Mouse (Mus musculus) stomach, embryonic 16.5 days (tissue): ENCODE results near the gene Keap1. TPM values are rescaled to one million over a fixed set of nuclear protein-coding genes. Genes with fewer than 3 reads are reported as not detected.
A peak's percentile ranks its signal among the peaks of the same experiment; 100 is the strongest.
"Not testable (repeated sequence)": the region's sequence is repeated elsewhere in the genome, so short reads cannot be mapped to it uniquely, and the experiment has no call there.

ENCODE experiments used
- ATAC-seq: fragments of 200-750 bp; cut with Nextera tagmentation; 2 replicates; pipeline ENCODE4 v1.8.0; 2017; ENCODE audit warnings: moderate number of reproducible peaks, moderate TSS enrichment; ENCODE audit not compliant: insufficient read depth, low FRiP score
- H3K27ac ChIP-seq: fragments of 300-500 bp; sonication (generic); 2 replicates; pipeline ENCODE4 v1.5.1; 2014; ENCODE audit warnings: low read length
- H3K27me3 ChIP-seq: fragments of 300-500 bp; sonication (generic); 2 replicates; pipeline ENCODE4 v1.6.1; 2014; ENCODE audit warnings: low read length, control low read depth, mixed read lengths; ENCODE audit not compliant: control insufficient read depth, insufficient read depth
- H3K36me3 ChIP-seq: fragments of 300-500 bp; sonication (generic); 2 replicates; pipeline ENCODE4 v1.6.1; 2014; ENCODE audit warnings: low read length; ENCODE audit not compliant: control insufficient read depth, insufficient read depth
- H3K4me1 ChIP-seq: fragments of 300-500 bp; sonication (generic); 2 replicates; pipeline ENCODE4 v1.6.1; 2014; ENCODE audit warnings: low read length, control low read depth, mixed read lengths; ENCODE audit not compliant: control insufficient read depth, insufficient read depth
- H3K4me2 ChIP-seq: fragments of 300-500 bp; sonication (generic); 2 replicates; pipeline ENCODE4 v1.6.1; 2014; ENCODE audit warnings: low read depth, low read length, mixed read lengths
- H3K4me3 ChIP-seq: fragments of 300-500 bp; sonication (generic); replicated peaks from 2 replicates; pipeline ENCODE4 v1.5.1; 2014; ENCODE audit warnings: mild to moderate bottlenecking, low read length
- H3K9ac ChIP-seq: fragments of 300-500 bp; sonication (generic); 2 replicates; pipeline ENCODE4 v1.6.1; 2014; ENCODE audit warnings: low read length
- H3K9me3 ChIP-seq: fragments of 300-500 bp; sonication (generic); replicated peaks from 2 replicates; pipeline ENCODE4 v1.6.1; 2016; ENCODE audit warnings: low read length, control low read depth; ENCODE audit not compliant: control insufficient read depth
- WGBS: fragments of 180-500 bp; shearing (Covaris S2); extraction: QIAGEN DNeasy Blood & Tissue Kit; methylation state at CpG from one replicate; pipeline ENCODE4 v1.1.7; 2014; 5-methylcytosine and 5-hydroxymethylcytosine counted together
- polyA plus RNA-seq: library from polyadenylated mRNA; unstranded; fragments of >200 nt; fragmentation: Nextera tagmentation; extraction: Ambion mirVana; gene quantifications from 2 replicates; pipeline ENCODE4 v1.2.1, GENCODE M21; 2015

The Keap1 gene
- polyA plus RNA-seq, 1 experiment from 2014 or later: 52.5 TPM

GRCm38 (mm10) chr9:21196521-21197433, 42.4 kb downstream of the Keap1 start:
- no peak for ATAC-seq
- Histone ChIP-seq H3K9ac (peak overlapping the region; percentile 61), H3K27ac (no peak overlapping the region), H3K36me3 (no peaks in the 10 kb centered on the region), H3K4me3 (peak overlapping the region; percentile 34), H3K4me1 (no peaks in the 10 kb centered on the region), H3K27me3 (no peaks in the 10 kb centered on the region), H3K4me2 (peak overlapping the region; percentile 36), H3K9me3 (no peaks in the 10 kb centered on the region)
- 32% methylated on average over 19 of the region's 19 CpGs for WGBS

GRCm38 (mm10) chr9:21195736-21196505, 43.2 kb downstream of the Keap1 start:
- H3K27ac ChIP-seq, H3K9me3 ChIP-seq: not testable (repeated sequence)

GRCm38 (mm10) chr9:21194787-21195493, 44.2 kb downstream of the Keap1 start:
- Histone ChIP-seq H3K4me2 (no peak overlapping the region), H3K36me3 (no peaks in the 10 kb centered on the region), H3K9ac (no peak overlapping the region), H3K4me3 (no peak overlapping the region), H3K27me3 (no peaks in the 10 kb centered on the region), H3K9me3 (no peaks in the 10 kb centered on the region), H3K27ac (no peak overlapping the region), H3K4me1 (no peaks in the 10 kb centered on the region)
- ATAC-seq: no peak
- 87% methylated on average over 4 of the region's 4 CpGs for WGBS

More at GRCm38 (mm10) chr9:21195736-21196505, 43.2 kb downstream of the Keap1 start:
- not testable (repeated sequence) for H3K4me1 ChIP-seq, H3K36me3 ChIP-seq, H3K4me3 ChIP-seq, H3K27me3 ChIP-seq, H3K4me2 ChIP-seq, H3K9ac ChIP-seq
- WGBS: 53% methylated on average over 7 of the region's 7 CpGs
- ATAC-seq: peak; percentile 29; the same call in 1 of the 2 replicates

- Histone ChIP-seq H3K4me2 (no peak overlapping the region), H3K27me3 (no peaks in the 10 kb centered on the region), H3K9ac (no peak overlapping the region), H3K36me3 (no peaks in the 10 kb centered on the region), H3K4me3 (no peak overlapping the region), H3K27ac (no peak overlapping the region), H3K9me3 (no peaks in the 10 kb centered on the region), H3K4me1 (no peaks in the 10 kb centered on the region)
- no peak for ATAC-seq
- 78% methylated on average over 3 of the region's 3 CpGs for WGBS
Observed at GRCm38 (mm10) chr9:21193786-21194185, 45.4 kb downstream of the Keap1 start.

GRCm38 (mm10) chr9:21190670-21191069, 48.5 kb downstream of the Keap1 start:
- no peak overlapping the region for H3K4me2 ChIP-seq
- ATAC-seq: no peak

GRCm38 (mm10) chr9:21189905-21190304, 49.3 kb downstream of the Keap1 start:
- H3K27ac ChIP-seq: no peak overlapping the region
- no peaks in the 10 kb centered on the region for H3K9me3 ChIP-seq
- H3K4me2 ChIP-seq: no peak overlapping the region
- H3K4me1 ChIP-seq: peaks cover under 1% of the 10 kb centered on the region; the same call in 1 of the 2 replicates
- H3K27me3 ChIP-seq: no peaks in the 10 kb centered on the region
- WGBS: 42% methylated on average over 7 of the region's 7 CpGs
- no peak overlapping the region for H3K4me3 ChIP-seq
- H3K36me3 ChIP-seq: no peaks in the 10 kb centered on the region
- ATAC-seq: no peak
- no peak overlapping the region for H3K9ac ChIP-seq

More at GRCm38 (mm10) chr9:21190670-21191069, 48.5 kb downstream of the Keap1 start:
- H3K36me3 ChIP-seq: no peaks in the 10 kb centered on the region
- H3K9ac ChIP-seq: no peak overlapping the region
- 78% methylated on average over 3 of the region's 3 CpGs for WGBS
- H3K4me3 ChIP-seq: no peak overlapping the region
- no peaks in the 10 kb centered on the region for H3K9me3 ChIP-seq
- no peaks in the 10 kb centered on the region for H3K27me3 ChIP-seq
- no peak overlapping the region for H3K27ac ChIP-seq
- H3K4me1 ChIP-seq: no peaks in the 10 kb centered on the region

GRCm38 (mm10) chr9:21185436-21185835, 53.7 kb downstream of the Keap1 start:
- no peak overlapping the region; the same call in 1 of the 2 replicates for H3K9ac ChIP-seq
- H3K27ac ChIP-seq: no peak overlapping the region
- no peak for ATAC-seq
- H3K4me1 ChIP-seq: peaks cover 16% of the 10 kb centered on the region; the same call in 1 of the 2 replicates
- H3K27me3 ChIP-seq: no peaks in the 10 kb centered on the region
- no peaks in the 10 kb centered on the region for H3K36me3 ChIP-seq
- WGBS: 78% methylated on average over 5 of the region's 5 CpGs
- H3K9me3 ChIP-seq: no peaks in the 10 kb centered on the region
- no peak overlapping the region for H3K4me2 ChIP-seq
- H3K4me3 ChIP-seq: no peak overlapping the region

GRCm38 (mm10) chr9:21184733-21185132, 54.4 kb downstream of the Keap1 start:
- no peak overlapping the region for H3K27ac ChIP-seq
- WGBS: 32% methylated on average over 2 of the region's 2 CpGs
- no peaks in the 10 kb centered on the region for H3K36me3 ChIP-seq
- no peaks in the 10 kb centered on the region for H3K27me3 ChIP-seq
- peaks cover 16% of the 10 kb centered on the region; the same call in 1 of the 2 replicates for H3K4me1 ChIP-seq
- H3K4me2 ChIP-seq: peak overlapping the region; percentile 66
- no peaks in the 10 kb centered on the region for H3K9me3 ChIP-seq
- H3K9ac ChIP-seq: 0 out of 2 replicates have a peak overlapping the region, but pooled peaks have one; percentile 69
- no peak for ATAC-seq
- H3K4me3 ChIP-seq: no peak overlapping the region
